Mouse (Mus musculus): ENCODE data around the gene Rhpn2. TPM values are rescaled to one million over a fixed set of nuclear protein-coding genes. Genes with fewer than 3 reads are reported as not detected.
A peak's percentile ranks its signal among the peaks of the same experiment; 100 is the strongest.

Rhpn2 gene
- polyA plus RNA-seq, 1 experiment from 2014 or later, result 1.9 TPM

- Histone ChIP-seq H3K4me3 (ENCODE audit: low read depth, low read length) (no peak overlapping the region), H3K27ac (ENCODE audit: low read depth, low read length) (no peak overlapping the region), H3K9me3 (ENCODE audit: control insufficient read depth, low read length) (no peaks in the 10 kb centered on the region; the same call in 1 of the 2 replicates), H3K27me3 (ENCODE audit: control insufficient read depth, insufficient read depth, low read length) (no peaks in the 10 kb centered on the region), H3K4me2 (no peak overlapping the region), H3K36me3 (ENCODE audit: control insufficient read depth, insufficient read depth, low read length) (no peaks in the 10 kb centered on the region), H3K9ac (ENCODE audit: low read length) (no peak overlapping the region), H3K4me1 (ENCODE audit: control insufficient read depth, insufficient read depth, low read length) (no peaks in the 10 kb centered on the region)
- WGBS, result 85% methylated on average over 7 of the region's 7 CpGs
- DNase-seq (ENCODE audit: low spot score, missing footprints) (no peak), ATAC-seq (ENCODE audit: low FRiP score) (no peak)
Observed at GRCm38 (mm10) chr7:35374265-35374664, 40.3 kb downstream of the Rhpn2 start.

DNA sequence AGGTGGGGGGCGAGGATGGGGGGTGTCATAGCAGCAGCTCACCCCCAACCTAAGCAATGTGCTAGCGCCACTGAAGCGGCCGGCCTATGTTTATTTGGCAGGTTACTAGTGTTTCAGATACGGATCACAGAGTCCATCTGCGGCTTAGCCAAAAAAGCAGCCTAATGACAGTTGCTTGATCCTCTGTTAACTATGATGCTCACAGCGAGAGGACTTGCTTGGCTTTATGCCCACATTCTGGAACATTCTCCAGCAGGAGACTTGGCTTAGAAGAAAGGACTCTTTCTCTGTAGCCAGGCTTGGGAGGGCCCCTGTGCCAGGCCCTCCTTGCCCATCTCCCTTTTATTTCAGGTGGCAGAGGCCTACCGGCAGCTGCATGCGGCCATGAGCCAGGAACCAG, 42.7 kb downstream of the Rhpn2 start:
- no peaks in the 10 kb centered on the region for H3K9me3 ChIP-seq (ENCODE audit: control insufficient read depth, low read length)
- H3K36me3 ChIP-seq (ENCODE audit: control insufficient read depth, insufficient read depth, low read length), result no peaks in the 10 kb centered on the region
- no peak overlapping the region for H3K9ac ChIP-seq (ENCODE audit: low read length)
- H3K4me3 ChIP-seq (ENCODE audit: low read depth, low read length), result no peak overlapping the region
- no peak for DNase-seq (ENCODE audit: low spot score, missing footprints)
- no peak overlapping the region for H3K4me2 ChIP-seq
- H3K4me1 ChIP-seq (ENCODE audit: control insufficient read depth, insufficient read depth, low read length), result no peaks in the 10 kb centered on the region
- 93% methylated on average over 9 of the region's 9 CpGs for WGBS
- no peaks in the 10 kb centered on the region for H3K27me3 ChIP-seq (ENCODE audit: control insufficient read depth, insufficient read depth, low read length)
- ATAC-seq (ENCODE audit: low FRiP score), result no peak
- H3K27ac ChIP-seq (ENCODE audit: low read depth, low read length), result no peak overlapping the region

DNA sequence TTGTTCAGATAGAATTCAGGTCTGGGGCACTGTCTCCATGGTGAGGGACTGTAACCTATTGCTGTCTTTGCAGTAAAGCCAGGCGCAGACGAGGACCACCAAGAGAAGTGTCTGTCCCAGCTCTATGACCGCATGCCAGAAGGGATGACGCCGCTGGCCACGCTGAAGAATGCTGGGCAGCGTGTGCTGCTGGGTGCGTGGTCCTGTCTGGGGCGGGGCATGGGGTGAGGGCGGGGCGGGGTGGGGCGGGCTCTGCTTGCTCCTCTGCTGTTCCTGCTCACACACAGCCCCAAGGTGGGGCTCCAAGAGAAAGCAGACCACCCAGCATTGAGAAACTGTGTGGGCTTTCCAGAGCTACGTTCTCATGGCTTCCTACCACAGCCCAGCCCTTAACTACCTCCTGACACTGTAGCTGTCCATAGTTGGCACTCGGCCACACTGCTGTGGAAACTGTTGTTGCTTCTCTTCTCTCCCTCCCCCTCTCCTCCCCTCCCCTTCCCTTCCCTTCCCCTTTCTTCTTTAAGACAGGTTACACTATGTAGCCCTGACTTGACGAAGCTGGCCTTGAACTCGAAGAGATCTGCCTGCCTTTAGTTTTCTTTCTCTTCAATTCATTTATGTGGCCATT, 45.6 kb downstream of the Rhpn2 start:
- Histone ChIP-seq H3K4me3 (ENCODE audit: low read depth, low read length) (no peak overlapping the region), H3K27ac (ENCODE audit: low read depth, low read length) (no peak overlapping the region), H3K4me2 (no peak overlapping the region), H3K4me1 (ENCODE audit: control insufficient read depth, insufficient read depth, low read length) (no peaks in the 10 kb centered on the region), H3K27me3 (ENCODE audit: control insufficient read depth, insufficient read depth, low read length) (no peaks in the 10 kb centered on the region), H3K9me3 (ENCODE audit: control insufficient read depth, low read length) (no peaks in the 10 kb centered on the region), H3K9ac (ENCODE audit: low read length) (no peak overlapping the region), H3K36me3 (ENCODE audit: control insufficient read depth, insufficient read depth, low read length) (no peaks in the 10 kb centered on the region)
- 0 out of 2 replicates have a peak, but pooled peaks have one; percentile 35 for ATAC-seq (ENCODE audit: low FRiP score)
- DNase-seq (ENCODE audit: low spot score, missing footprints), result peak; percentile 35
- WGBS, result 53% methylated on average over 16 of the region's 16 CpGs

- DNase-seq (ENCODE audit: low spot score, missing footprints) (peak; percentile 19), ATAC-seq (ENCODE audit: low FRiP score) (no peak)
- no peak overlapping the region for H3K27ac ChIP-seq (ENCODE audit: low read depth, low read length)
- H3K4me3 ChIP-seq (ENCODE audit: low read depth, low read length), result no peak overlapping the region
- no peaks in the 10 kb centered on the region for H3K9me3 ChIP-seq (ENCODE audit: control insufficient read depth, low read length)
- H3K4me1 ChIP-seq (ENCODE audit: control insufficient read depth, insufficient read depth, low read length), result no peaks in the 10 kb centered on the region
- WGBS, result 93% methylated on average over 8 of the region's 8 CpGs
- no peak overlapping the region for H3K9ac ChIP-seq (ENCODE audit: low read length)
- H3K4me2 ChIP-seq, result no peak overlapping the region
- H3K27me3 ChIP-seq (ENCODE audit: control insufficient read depth, insufficient read depth, low read length), result no peaks in the 10 kb centered on the region
- H3K36me3 ChIP-seq (ENCODE audit: control insufficient read depth, insufficient read depth, low read length), result no peaks in the 10 kb centered on the region
Observed at GRCm38 (mm10) chr7:35380351-35380750, 46.4 kb downstream of the Rhpn2 start.

DNA sequence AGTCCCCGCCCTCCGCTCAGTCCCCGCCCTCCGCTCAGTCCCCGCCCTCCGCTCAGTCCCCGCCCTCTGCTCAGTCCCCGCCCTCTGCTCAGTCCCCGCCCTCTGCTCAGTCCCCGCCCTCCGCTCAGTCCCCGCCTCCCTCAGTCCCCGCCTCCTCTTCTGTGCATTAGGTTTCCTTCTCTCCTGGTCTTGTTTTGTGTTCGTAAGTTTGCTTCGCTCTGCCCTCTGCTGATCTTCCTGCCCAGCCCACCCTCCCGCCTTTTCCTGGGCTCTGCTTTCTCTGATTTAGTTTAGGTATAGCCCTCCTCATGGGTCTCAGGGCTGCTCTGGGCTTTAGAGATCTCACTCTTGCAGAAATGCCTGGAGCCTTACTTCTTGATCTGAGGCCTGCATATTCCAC, 47.9 kb downstream of the Rhpn2 start:
- 51% methylated on average over 15 of the region's 16 CpGs for WGBS
- no peaks in the 10 kb centered on the region for H3K9me3 ChIP-seq (ENCODE audit: control insufficient read depth, low read length)
- DNase-seq (ENCODE audit: low spot score, missing footprints), result peak; percentile 62

GRCm38 (mm10) chr7:35382706-35383353, 48.9 kb downstream of the Rhpn2 start:
- ATAC-seq (ENCODE audit: low FRiP score), result no peak
- DNase-seq (ENCODE audit: low spot score, missing footprints), result peak; percentile 60
- Histone ChIP-seq H3K36me3 (ENCODE audit: control insufficient read depth, insufficient read depth, low read length) (no peaks in the 10 kb centered on the region), H3K4me2 (no peak overlapping the region), H3K4me3 (ENCODE audit: low read depth, low read length) (no peak overlapping the region), H3K27ac (ENCODE audit: low read depth, low read length) (no peak overlapping the region), H3K9me3 (ENCODE audit: control insufficient read depth, low read length) (no peaks in the 10 kb centered on the region), H3K9ac (ENCODE audit: low read length) (no peak overlapping the region), H3K4me1 (ENCODE audit: control insufficient read depth, insufficient read depth, low read length) (no peaks in the 10 kb centered on the region), H3K27me3 (ENCODE audit: control insufficient read depth, insufficient read depth, low read length) (no peaks in the 10 kb centered on the region)
- 67% methylated on average over 2 of the region's 2 CpGs for WGBS

More for the DNA sequence above, 47.9 kb downstream of the Rhpn2 start:
- H3K9ac ChIP-seq (ENCODE audit: low read length), result no peak overlapping the region
- no peak overlapping the region for H3K4me2 ChIP-seq
- H3K36me3 ChIP-seq (ENCODE audit: control insufficient read depth, insufficient read depth, low read length), result no peaks in the 10 kb centered on the region
- no peaks in the 10 kb centered on the region for H3K4me1 ChIP-seq (ENCODE audit: control insufficient read depth, insufficient read depth, low read length)
- H3K27me3 ChIP-seq (ENCODE audit: control insufficient read depth, insufficient read depth, low read length), result no peaks in the 10 kb centered on the region
- H3K27ac ChIP-seq (ENCODE audit: low read depth, low read length), result no peak overlapping the region
- H3K4me3 ChIP-seq (ENCODE audit: low read depth, low read length), result no peak overlapping the region
- no peak for ATAC-seq (ENCODE audit: low FRiP score)

GRCm38 (mm10) chr7:35386525-35386952, 52.6 kb downstream of the Rhpn2 start:
- Histone ChIP-seq H3K9ac (ENCODE audit: low read length) (no peak overlapping the region), H3K27me3 (ENCODE audit: control insufficient read depth, insufficient read depth, low read length) (no peaks in the 10 kb centered on the region), H3K9me3 (ENCODE audit: control insufficient read depth, low read length) (no peaks in the 10 kb centered on the region), H3K4me1 (ENCODE audit: control insufficient read depth, insufficient read depth, low read length) (no peaks in the 10 kb centered on the region), H3K27ac (ENCODE audit: low read depth, low read length) (no peak overlapping the region), H3K4me2 (no peak overlapping the region), H3K36me3 (ENCODE audit: control insufficient read depth, insufficient read depth, low read length) (no peaks in the 10 kb centered on the region), H3K4me3 (ENCODE audit: low read depth, low read length) (no peak overlapping the region)
- peak; percentile 82 for DNase-seq (ENCODE audit: low spot score, missing footprints)
- 61% methylated on average over 6 of the region's 6 CpGs for WGBS
- ATAC-seq (ENCODE audit: low FRiP score), result no peak

- DNase-seq (ENCODE audit: low spot score, missing footprints) (no peak), ATAC-seq (ENCODE audit: low FRiP score) (no peak)
- Histone ChIP-seq H3K27ac (ENCODE audit: low read depth, low read length) (no peak overlapping the region), H3K27me3 (ENCODE audit: control insufficient read depth, insufficient read depth, low read length) (no peaks in the 10 kb centered on the region), H3K9me3 (ENCODE audit: control insufficient read depth, low read length) (no peaks in the 10 kb centered on the region), H3K4me2 (no peak overlapping the region), H3K4me1 (ENCODE audit: control insufficient read depth, insufficient read depth, low read length) (no peaks in the 10 kb centered on the region), H3K9ac (ENCODE audit: low read length) (no peak overlapping the region), H3K36me3 (ENCODE audit: control insufficient read depth, insufficient read depth, low read length) (0 out of 2 replicates have a peak, but pooled peaks cover 2% of the 10 kb centered on the region), H3K4me3 (ENCODE audit: low read depth, low read length) (no peak overlapping the region)
- 74% methylated on average over 6 of the region's 6 CpGs for WGBS
Observed at GRCm38 (mm10) chr7:35388694-35389093, 54.7 kb downstream of the Rhpn2 start.

- WGBS, result 73% methylated on average over 5 of the region's 5 CpGs
- H3K9me3 ChIP-seq (ENCODE audit: control insufficient read depth, low read length), result no peaks in the 10 kb centered on the region
- peaks cover 13% of the 10 kb centered on the region for H3K4me1 ChIP-seq (ENCODE audit: control insufficient read depth, insufficient read depth, low read length)
- ATAC-seq (ENCODE audit: low FRiP score) (no peak), DNase-seq (ENCODE audit: low spot score, missing footprints) (peak; percentile 89)
- H3K27ac ChIP-seq (ENCODE audit: low read depth, low read length), result no peak overlapping the region
- H3K36me3 ChIP-seq (ENCODE audit: control insufficient read depth, insufficient read depth, low read length), result 0 out of 2 replicates have a peak, but pooled peaks cover 2% of the 10 kb centered on the region
- no peaks in the 10 kb centered on the region for H3K27me3 ChIP-seq (ENCODE audit: control insufficient read depth, insufficient read depth, low read length)
- H3K9ac ChIP-seq (ENCODE audit: low read length), result no peak overlapping the region
- H3K4me3 ChIP-seq (ENCODE audit: low read depth, low read length), result no peak overlapping the region
- no peak overlapping the region for H3K4me2 ChIP-seq
Observed at GRCm38 (mm10) chr7:35392935-35393334, 59.0 kb downstream of the Rhpn2 start.

Data from midbrain, embryonic 11.5 days (tissue).